Mouse (Mus musculus): ENCODE data around the gene Opa3.

GRCm38 (mm10) chr7:19243858-19244257, 15.7 kb downstream of the Opa3 start:
- TF ChIP-seq CTCF (IDR thresholded peaks at IDR 0.05; ENCODE audit: low read depth) (no peak), EP300 (IDR thresholded peaks at IDR 0.05; ENCODE audit: low read depth) (no peak)

Data from liver, embryonic 14.5 days (tissue).